Mouse (Mus musculus): ENCODE results near the gene Gm8122.
A peak's percentile ranks its signal among the peaks of the same experiment; 100 is the strongest.
"Not testable (repeated sequence)": the region's sequence is repeated elsewhere in the genome, so short reads cannot be mapped to it uniquely, and the experiment has no call there.

Gene Gm8122

GRCm38 (mm10) chr14:43235204-43235603 lies at the start of gene Gm8122:
Gene Gm8122 (minus strand): TSS chr14:43235304.
- not testable (repeated sequence) for DNase-seq (ENCODE audit: low spot score in 2 of 2)

GRCm38 (mm10) chr14:43278681-43279080 lies 43.6 kb upstream of the Gm8122 start:
- peak; percentile 81 to 83 for DNase-seq (ENCODE audit: low spot score in 2 of 2)

GRCm38 (mm10) chr14:43278146-43278545 lies 43.0 kb upstream of the Gm8122 start:
- not testable (repeated sequence) for DNase-seq (ENCODE audit: low spot score in 2 of 2)

- not testable (repeated sequence) for DNase-seq (ENCODE audit: low spot score in 2 of 2)
Observed at GRCm38 (mm10) chr14:43277468-43277867, 42.4 kb upstream of the Gm8122 start.

DNA sequence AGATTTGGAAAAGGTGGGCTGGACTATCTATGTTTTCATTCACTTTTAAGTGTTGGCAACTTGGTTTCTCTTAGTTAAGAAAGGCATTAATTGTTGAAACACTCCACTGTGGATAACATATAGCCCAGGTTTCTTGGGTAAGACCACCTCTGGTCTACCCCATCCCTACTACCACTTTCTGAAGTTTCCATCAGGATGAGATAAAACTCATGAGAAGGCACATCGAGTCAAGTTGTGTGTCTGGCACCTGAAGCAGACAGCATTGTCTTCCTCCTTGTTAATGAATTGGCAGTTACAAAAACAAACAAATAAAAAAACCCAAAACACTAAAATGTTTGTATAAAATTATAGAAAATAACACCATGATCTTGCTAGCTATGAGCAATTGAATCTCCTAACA lies 40.6 kb upstream of the Gm8122 start:
- DNase-seq (ENCODE audit: low spot score in 2 of 2), result not testable (repeated sequence)

DNA sequence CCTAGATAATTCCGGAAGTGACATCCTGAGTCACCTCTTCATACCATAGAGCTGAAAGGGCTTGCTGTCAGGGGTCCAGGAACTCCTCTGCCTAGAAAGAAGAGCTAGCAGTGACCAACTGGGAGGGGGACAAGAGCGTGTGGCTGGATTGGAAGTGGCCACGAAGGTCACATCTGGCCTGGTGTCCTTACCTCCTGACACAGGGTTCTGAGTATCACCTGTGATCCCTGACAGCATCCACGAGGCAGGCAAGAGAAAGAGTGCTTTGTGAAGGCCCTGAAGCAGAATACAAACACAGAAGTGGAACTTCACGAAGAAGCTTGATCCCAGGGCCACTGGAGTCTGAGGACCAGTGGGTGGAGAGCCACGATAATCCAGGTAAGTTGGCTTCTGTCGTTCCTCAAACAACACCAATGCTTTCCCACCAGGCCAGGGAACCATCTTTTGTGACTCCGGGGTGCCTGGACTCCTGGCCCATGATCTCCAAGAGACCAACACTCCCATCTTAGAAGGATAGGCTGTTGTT lies 39.9 kb upstream of the Gm8122 start, which contains the start of gene Gm9732:
Gm9732 (plus strand) TSS at position 51 of the 526 bp plus-strand sequence.
- not testable (repeated sequence) for DNase-seq (ENCODE audit: low spot score in 2 of 2)

GRCm38 (mm10) chr14:43273161-43273560 lies 38.1 kb upstream of the Gm8122 start:
- not testable (repeated sequence) for DNase-seq (ENCODE audit: low spot score in 2 of 2)

DNA sequence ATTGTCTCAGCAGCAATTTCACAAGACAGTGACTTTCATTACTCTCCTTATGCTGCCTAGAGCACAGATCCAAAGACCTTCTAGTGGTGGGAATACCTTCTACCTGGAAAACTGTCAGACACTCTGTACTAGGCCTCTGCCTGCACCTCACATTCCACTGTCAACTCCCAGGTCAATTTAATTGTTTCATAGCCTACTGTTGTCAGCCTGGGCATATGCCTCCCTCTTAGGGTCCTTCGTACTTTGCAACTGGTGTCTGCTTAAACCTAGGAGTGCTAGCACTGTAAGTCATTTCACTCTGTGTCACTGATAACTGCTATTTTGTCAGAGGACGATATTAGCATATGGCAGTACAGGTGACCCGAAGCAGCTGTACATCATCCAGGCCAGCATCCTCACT lies 34.1 kb upstream of the Gm8122 start:
- peak in 1 of 2 experiments; percentile 29 for DNase-seq (ENCODE audit: low spot score in 2 of 2)

DNA sequence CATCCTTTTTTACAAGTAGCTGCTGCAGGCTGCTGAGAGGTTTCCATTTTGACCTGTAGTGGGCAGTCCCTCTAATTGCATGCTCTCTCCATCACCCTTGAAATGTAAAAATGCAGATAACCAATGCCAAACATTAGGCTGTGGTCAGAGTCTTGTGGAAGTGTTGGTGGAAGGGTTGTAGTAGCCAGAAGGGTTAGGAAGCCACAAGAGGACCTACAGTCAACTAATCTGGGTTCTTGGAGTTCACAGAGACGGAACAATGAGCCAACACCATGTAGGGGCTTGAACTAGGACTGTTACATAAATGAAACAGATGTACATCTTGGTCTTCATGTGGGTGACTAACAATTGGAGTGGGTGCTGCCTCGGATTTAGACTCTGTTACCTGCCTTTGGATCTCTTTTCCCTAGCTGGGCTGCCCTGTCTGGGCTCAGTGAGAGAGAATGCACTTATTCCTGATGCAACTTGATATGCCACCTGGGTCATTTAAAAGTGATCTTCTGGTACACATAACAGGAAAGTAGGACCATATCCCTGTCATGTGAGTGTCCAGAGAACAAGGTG lies 33.5 kb upstream of the Gm8122 start:
- DNase-seq (ENCODE audit: low spot score in 2 of 2), result peak; percentile 50 to 64

DNA sequence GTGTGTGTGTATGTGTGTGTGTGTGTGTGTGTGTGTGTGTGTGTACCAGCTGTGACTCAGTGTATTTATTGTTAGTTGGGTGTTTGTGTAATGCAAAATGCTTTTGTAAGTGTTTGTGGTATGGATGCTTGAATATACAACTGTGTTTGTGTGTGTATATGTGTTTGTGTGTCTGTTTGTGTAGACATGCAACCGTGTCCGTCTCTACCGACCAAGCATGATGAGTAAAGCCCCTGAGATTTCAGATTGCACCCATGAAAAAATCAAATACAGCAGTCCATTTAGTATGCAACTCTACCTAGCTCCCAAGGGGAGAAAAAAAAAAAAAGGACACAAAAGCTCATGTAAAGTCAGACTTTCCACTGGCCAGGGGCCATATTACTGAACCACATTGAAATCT lies 28.3 kb upstream of the Gm8122 start:
- DNase-seq (ENCODE audit: low spot score in 2 of 2), result not testable (repeated sequence)

DNA sequence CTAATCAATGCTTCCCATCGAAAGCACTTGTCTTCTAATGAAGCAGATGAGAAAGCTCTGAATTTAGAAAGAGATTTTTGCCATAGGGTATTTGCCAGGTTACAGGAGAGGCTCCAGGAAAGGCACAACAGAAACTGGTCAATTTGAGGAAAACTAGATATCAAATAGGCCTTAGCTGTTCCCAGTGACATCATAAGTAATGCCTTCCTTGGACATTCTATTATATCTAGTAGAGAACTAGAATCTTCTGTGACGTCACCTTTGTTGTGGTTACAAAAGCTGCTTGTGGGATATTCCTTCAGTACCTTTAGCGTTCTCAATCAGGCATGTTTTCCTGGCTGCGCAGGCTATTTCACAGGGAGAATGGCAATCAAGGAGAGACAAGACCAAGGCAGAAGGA lies 23.2 kb upstream of the Gm8122 start, which contains the start of gene Gm8126:
Gm8126 (plus strand) TSS at position 301 of the 400 bp plus-strand sequence.
- DNase-seq (ENCODE audit: low spot score in 2 of 2), result not testable (repeated sequence)

DNA sequence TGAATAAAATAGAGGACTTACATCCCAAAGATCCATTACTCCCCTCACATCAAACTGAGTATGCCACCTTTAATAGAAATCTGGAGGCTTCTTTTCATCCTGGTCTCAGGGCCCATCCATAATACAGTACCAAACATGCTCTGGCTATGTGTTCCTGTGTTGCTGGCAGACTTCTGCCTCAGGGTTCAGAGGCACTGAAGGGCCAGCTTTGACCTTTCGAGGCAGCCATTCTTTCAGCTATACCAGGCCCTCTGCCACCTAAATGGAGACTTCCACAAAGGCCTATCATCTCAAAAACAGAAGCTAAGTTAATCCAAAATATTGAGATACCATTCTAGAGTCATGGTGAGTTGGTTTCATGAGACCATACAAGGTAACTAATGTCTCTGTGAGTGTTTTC lies 21.4 kb upstream of the Gm8122 start:
- DNase-seq (ENCODE audit: low spot score in 2 of 2), result not testable (repeated sequence)

GRCm38 (mm10) chr14:43250549-43251253 lies 15.6 kb upstream of the Gm8122 start:
- not testable (repeated sequence) for DNase-seq (ENCODE audit: low spot score in 2 of 2)

GRCm38 (mm10) chr14:43249611-43250170 lies 14.6 kb upstream of the Gm8122 start:
- peak in 1 of 2 experiments; percentile 10 for DNase-seq (ENCODE audit: low spot score in 2 of 2)

DNA sequence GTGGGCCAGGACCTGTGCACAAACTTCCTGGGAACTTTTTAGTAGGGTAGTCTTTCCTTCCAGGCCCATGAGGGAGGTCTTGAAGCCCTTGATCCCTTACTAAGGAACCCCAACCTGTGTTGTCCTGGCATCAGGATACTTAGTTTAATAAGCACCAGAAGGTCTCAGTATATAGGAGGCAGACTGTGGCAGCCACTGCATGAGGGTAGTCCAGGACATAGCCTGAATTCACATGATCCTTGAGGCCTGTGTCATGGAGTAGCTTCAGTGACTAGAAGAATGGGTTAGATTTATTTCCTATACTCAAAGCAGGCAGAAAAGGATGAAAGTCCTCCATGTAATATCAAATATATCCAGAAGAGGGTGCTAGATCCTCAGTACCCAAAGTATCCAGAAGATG lies 2.7 kb upstream of the Gm8122 start:
- DNase-seq (ENCODE audit: low spot score in 2 of 2), result peak; percentile 22 to 23

Data from right cerebral cortex, adult 2 months (tissue).